Mouse (Mus musculus): ENCODE measurements around the gene Glyatl3.

Gene Glyatl3

DNA sequence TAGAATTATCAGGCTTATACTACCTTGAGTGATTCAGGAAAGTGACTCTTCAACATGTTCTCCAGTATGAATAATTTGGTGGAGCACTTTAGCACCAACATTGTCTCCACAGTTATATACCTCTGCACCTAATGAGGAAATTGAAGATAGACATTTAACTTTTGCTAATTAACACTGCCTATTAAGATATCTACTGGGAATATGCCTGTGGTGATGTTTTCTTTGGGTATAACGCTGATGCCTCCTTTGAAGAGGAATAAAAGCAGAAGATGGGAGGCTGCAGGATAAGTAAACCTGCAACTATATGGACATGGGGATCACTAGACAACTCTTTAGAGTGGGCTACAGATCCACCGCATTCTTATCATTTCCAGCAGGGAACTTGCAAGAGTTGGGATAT is at the start of gene Glyatl3:
Gene Glyatl3, minus strand, starts transcription at position 101 of the 400 bp plus-strand sequence.
- DNase-seq (ENCODE audit: low spot score), result no peak

DNA sequence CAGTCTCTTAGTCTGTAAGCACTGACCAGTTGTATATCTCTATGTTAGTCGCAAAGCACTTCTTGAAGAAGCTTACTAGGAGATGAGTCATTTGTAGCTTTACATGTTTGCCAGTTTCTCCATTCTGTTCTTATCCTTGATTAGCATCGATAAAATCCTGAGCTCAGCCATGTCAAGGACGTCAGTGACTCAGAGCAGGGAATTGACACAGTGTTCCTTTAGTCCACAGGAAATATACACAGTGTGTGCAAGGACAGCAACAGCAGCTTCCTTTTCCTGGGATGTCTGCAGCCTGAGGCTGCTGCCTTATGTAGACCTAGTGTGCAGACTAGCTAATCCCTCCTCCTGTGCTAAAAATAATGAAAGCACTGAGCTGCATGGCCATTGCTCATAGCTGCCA is 34.4 kb upstream of the Glyatl3 start:
- DNase-seq (ENCODE audit: low spot score), result no peak

DNA sequence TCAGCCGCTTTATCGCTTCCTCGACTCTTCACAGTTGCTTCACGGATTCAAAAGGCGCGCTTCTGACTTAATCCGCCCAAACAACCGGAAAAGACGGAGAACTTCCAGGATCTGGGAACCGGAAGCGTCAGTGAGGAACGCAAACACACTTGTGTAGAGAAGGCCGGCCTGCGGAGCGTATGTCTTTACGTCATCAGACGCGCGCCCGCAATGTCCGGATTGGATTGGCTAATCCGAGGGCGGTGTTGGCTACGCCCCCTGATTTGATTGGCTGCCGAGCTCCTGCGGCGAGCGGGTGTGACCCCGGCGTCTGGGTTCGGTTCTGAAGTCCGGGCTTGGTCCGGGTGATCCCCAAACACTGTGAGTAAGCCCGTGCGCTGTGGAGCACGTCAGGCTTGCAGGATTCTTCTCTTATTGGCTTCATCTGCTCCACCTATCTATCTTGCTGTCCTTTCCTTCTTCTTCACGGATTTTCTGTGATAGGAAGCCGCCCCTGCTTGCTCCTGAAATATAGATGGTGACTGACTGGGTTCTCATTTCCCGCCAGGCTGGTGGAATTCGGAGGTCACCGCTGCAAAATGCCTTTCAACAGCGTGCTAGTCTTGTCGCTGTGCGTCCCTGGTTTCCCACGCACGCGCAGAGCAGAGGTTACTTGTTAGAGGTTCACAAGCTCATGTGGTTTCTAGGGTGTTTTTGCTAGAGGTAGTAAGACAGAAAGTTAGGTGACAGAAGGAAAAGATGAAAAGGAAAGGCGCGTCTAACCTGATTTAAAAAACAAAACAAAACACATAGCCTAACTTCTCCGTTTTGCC is 20.5 kb upstream of the Glyatl3 start, which contains the start of the genes Mut and Cenpq:
Gene Mut, plus strand, starts transcription at position 266 of the 812 bp plus-strand sequence.
Gene Cenpq, minus strand, starts transcription at position 628 of the 812 bp plus-strand sequence.
- DNase-seq (ENCODE audit: low spot score), result peak; percentile 97

DNA sequence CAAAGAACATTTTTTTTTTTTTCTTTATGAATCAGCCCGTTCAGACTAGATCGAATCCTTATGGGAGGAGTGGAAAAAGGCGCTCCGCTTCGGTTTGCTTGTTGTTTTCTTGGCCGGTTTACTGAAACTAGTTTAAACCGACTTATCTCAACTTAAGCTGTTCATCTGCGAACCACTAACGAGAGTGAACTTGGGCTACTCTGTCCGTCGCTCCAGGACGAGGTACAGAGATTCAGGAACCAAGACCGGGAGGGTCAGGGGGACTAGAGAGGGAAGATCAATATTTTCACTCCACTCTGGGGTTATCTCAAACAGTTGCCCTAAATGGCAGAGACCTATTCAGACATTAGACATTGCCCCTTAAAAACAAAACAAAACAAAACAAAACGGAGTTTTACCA is 19.8 kb upstream of the Glyatl3 start:
- peak; percentile 39 for DNase-seq (ENCODE audit: low spot score)

DNA sequence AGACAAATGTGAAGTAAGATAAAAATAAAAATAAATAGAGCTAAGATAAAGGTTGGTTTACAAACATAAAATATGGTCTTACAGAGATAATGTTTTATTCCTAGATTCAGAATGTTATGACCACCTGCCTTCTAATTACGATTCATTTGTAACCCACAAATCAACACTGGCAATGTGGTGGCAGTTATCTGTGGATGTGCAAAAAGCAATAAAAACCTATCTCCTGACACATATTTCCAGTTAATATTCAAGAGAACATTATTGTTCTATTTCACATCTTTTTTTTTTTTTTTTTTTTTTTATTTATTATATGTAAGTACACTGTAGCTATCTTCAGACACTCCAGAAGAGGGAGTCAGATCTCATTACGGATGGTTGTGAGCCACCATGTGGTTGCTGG is 1.3 kb upstream of the Glyatl3 start:
- no peak for DNase-seq (ENCODE audit: low spot score)

DNA sequence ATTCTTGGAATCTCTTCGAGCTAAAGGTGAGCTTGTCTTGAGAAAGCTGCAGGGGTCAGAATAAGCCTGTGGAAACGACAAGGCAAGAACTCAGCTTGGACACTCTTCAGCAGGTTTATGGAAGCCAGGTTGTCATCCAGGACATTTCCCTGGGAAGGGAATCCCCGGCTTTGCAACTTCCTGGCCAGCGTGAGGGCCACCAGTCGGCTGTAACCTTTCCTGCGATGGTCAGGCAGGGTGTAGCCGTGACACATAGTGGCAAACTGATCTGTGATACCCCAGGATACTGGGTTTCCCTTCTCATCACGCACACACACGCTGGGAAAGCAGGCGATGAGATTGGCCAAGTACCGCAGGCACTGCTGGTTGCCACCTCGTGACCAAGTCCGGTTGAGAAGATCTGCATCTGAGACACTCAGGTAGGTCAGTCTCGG is 9.4 kb downstream of the Glyatl3 start:
- DNase-seq (ENCODE audit: low spot score), result no peak

DNA sequence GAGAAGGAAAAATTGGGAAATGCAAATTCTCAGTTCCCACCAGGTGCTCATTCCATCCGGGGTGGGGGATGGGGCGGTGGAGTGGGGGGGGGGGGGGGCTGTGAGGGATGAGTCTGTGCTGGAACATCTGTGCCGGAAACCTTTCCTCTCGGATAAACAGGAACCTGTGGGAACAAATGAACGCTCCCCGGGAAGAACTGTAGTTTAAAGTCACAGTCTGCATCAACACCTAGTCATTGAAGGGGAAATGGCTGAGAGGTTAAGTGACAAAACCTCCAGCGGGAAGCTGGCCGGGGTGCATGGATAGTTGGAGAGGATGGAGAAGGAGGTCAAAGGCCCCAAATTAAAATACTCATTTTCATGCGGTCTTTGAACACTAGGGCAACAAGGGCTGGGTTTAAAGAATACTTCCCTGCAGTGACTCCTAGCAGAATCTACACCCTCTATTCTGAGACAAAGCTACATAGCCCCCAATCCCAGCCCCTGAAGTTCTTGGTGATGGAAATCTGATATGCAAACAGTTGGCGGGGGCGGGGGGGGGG is 10.0 kb downstream of the Glyatl3 start:
- DNase-seq (ENCODE audit: low spot score), result no peak

DNA sequence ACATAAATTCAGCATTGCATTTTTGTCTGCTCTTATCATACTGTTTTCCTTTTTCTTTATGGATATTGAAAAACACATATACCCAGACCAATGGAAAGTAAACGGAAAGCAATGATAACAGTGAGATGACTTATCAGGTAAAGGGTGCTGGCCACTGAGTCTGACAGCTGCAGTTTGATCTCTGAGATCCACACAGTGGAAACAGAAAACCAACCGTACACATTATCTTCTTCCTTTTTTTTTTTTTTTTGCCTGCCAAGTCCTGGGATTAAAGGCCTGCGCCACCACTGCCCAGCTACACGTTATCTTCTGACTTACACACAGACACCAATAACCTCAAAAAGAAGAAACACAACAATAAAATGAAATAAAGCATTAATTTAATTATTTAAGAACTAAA is 10.8 kb downstream of the Glyatl3 start:
- DNase-seq (ENCODE audit: low spot score), result no peak

DNA sequence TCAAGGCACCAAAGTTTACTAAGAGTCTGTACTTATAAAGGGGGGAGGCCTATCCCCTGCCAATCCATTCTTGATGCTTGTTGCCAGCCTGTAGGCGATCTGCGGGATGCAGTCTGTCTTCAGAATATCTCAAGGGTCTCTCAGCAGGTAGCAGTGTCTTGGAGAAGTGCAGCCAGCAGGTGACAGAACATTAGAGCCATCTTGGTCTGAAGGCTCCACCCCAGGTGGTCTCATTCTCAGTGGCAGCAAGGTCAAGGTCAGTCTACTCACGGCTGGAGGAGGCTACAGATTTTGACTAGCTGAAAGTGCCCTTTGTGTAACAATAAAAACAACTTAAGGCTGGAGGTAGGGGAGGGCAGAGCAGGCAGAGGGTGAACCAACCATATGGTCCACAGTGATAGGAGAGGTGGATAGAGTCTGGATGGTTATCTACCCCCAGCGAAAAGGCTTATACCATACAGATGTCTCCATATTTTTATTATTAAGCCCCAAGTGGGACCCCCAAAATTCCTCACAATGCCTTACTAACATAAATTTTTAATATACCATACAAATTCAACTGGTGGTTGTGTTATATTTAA is 14.3 kb downstream of the Glyatl3 start:
- DNase-seq (ENCODE audit: low spot score), result no peak

DNA sequence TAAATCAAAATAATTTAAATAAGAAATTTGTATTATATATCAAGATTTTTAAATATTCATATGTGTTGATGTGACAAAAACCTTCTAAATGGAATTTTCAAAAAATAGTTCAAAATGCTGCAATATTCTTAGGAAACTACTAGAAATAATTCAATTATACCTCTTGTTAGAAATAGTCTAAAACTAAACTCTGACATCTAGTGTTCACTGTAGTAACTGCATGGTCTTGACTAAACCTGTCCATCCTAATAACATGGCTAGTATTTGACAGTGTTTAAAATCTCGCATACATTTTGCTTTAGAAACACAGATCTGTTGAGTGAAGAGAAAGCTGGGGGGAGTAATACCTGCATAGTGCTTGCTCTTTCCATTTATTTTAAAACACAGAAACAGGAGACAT is 17.3 kb downstream of the Glyatl3 start:
- DNase-seq (ENCODE audit: low spot score), result no peak

DNA sequence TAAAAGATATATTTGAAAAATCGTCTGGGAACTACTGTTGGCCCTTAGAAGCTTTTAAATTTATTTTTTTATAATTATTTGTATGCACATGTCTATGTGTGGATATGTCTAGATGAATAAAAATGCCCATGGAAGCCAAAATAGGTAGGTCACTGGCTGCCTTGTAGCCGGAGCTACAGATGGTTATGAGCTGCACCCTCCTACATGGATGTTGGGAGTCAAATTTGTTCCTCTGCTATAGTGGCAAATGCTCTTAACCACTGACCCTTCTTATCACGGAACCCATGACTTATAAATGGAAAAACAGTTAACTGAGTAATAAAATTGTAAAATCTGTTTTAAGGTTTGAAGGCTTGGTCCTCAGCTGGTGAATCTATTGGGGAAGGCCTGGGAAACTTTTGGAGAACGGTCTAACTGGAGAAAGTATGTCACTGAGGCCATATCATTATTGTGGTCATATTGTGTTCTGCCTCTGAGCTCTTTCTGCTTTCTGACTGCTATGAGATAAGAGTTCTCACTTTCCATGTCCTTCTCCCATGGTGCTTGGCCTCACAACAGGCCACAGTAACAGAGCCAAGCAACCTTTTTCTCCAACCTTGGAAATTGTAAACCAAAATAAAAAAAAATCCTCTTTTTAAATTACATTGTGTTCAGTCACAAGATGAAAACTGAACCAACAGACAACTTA is 26.2 kb downstream of the Glyatl3 start:
- no peak for DNase-seq (ENCODE audit: low spot score)

DNA sequence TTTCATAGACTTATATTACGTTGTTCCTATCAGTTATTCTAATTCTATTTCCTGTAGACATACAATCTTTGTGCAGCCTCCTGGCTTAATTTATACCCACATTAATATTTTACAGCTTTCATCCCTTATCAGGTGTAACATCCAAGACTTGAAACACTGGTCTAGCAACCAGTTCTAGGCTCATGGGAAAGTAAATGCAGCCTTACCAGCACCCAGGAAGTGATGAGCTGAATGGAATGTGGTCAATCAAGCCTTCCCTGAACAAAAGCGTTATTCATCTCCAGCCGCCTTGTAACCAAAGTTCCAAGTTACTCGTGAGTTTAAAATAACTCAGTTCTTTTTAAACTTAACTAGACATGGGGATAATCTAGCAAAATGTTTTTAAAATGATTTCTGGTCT is 29.0 kb downstream of the Glyatl3 start:
- no peak for DNase-seq (ENCODE audit: low spot score)

DNA sequence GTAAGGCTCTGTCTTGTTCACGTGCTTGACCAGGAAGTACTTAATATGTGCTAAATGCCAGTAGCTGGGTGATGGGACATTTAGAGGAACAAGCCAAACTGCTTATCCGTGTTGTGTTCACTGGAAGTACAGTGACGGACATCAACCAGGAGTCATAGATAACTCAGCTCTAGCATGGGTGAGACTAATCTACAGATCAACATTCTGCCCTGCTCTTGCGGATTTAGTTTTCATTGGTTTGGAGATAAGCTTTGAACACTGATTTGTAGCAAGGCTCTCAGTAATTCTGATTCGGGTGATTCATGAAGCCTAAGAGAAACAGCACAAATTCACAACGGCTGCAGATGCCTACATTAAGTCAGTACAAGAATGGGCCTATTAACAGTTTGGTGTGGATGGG is 32.0 kb downstream of the Glyatl3 start:
- DNase-seq (ENCODE audit: low spot score), result no peak

DNA sequence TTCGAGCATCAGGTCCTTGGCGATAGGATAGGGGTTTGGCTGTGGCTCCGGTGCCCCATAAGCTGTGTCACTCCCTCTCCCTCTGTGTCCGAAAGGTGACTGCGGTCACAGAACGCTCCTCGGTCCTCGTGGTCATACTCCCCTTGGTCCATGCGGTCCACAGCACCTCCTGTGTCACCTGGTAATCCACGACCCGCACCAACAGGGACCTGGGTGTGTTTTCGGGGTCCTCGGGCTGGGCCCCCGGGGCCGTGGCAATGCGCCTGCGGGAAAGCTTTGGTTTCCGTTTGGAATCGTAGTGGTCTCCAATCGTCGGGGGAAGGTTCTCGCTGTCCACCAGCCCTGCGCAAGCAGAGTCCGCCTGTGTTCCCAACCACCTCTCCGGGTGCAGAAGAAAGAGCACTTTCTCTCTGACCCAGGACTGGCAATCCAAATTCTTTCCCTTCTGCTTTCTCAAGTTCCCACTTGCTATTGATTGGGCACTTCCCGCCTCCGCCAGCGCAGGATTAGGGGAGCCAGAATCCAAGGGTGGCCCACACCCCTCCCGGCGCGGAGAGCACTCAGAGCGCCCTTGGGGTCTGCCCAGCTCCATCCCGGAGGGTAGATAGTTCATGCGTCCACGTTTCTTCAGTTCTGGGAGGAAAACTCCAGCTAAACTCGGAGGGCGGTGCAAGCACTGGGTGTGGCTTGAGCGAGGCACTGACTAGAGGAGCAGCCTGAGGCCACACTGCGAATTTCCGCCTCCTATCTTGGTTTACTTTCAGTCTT is 34.0 kb downstream of the Glyatl3 start, which contains the start of gene 9130008F23Rik:
Gene 9130008F23Rik, minus strand, starts transcription at position 636 of the 768 bp plus-strand sequence.
- DNase-seq (ENCODE audit: low spot score), result peak; percentile 59

DNA sequence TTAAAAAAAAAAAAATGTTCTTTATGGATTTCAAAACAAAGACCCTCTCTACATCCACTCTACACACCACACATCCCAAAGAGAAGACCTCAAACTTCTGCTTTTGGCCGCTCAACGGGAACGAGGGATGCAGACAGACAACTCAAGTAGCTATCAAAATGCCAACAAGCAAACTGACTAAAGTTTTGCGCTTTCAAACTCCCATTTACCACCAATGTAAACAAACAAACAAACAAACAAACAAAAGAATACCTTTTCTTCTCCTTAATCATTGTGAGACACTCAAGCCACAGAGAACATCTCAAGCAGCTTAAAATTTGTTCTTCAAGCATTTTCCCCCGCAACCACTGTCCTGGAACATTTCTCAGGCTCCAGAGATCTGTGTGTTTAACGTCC is 34.6 kb downstream of the Glyatl3 start:
- no peak for DNase-seq (ENCODE audit: low spot score)

DNA sequence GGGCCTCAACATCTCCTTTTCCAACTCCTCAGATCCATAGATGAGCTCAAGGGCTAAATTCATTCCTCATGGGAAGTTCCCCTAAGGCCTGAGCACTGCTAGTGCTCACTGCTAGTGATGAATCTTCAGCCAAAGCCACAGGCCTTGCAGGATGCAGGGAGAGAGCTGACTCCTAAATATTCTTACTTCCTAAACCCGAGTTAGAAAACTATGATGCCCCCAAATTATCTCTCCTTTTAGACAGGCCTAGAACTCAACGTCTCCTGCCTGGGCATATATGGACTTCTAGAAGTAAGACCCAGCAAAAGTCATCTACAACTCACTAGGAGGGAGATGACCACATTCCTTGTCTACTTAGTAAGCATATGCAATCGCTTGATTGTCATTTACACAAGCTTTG is 36.4 kb downstream of the Glyatl3 start:
- no peak for DNase-seq (ENCODE audit: low spot score)

DNA sequence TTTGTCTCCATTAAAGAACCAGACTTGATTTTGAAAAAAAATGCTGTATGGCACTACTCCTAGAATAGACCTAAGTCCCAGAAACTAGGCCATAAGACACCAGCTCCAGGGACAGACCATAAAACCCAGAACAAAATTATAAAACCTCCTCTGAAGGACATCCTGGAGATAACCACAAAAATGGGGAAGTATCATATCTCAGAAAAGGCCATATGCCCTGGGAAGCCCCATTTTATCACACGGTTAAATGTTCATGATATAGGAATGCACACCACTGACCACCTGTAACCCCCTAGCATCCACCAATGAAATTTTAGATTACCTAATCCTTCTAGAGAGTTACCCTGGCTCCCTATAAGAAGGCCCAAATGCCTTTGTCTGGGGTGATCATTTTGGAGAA is 38.6 kb downstream of the Glyatl3 start:
- no peak for DNase-seq (ENCODE audit: low spot score)

DNA sequence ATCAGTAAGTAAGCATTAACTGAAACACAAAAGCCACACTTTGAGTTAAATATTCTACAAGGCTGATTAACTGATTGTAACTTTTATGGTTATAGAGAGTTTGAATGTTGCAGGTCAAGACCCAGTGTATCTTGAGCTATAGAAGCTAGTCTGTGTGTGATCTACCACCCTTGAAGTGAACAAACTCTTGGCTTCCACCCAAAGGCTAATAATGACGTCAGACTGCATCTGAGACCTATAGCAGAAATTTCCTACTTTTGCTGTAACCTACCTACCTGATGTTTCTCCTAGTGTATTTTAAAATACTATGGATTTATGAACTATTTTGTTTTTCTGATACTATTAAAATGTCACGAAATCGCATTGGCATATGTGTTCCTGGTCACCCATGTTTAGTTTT is 39.4 kb downstream of the Glyatl3 start:
- no peak for DNase-seq (ENCODE audit: low spot score)

DNA sequence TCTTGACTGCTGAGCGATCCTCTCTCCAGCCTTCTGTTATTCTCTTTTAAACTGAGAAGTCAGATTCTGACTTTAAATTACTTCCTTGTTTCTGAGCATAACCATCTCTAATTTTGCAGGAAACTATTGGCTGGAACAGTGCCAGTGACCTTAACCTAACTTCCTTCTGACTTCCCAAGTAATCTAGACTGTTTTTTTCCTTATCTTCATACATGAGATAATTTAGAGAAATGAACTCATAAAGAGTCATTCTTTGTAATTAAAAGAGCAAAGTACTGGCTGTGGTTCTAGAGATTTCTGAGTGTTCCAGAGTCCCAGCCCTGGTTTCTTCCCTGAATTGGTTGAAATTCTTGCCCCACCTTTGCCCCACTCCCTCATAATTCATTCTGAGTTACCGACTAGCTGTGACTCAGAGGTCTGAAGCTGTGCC is 40.6 kb downstream of the Glyatl3 start:
- no peak for DNase-seq (ENCODE audit: low spot score)

DNA sequence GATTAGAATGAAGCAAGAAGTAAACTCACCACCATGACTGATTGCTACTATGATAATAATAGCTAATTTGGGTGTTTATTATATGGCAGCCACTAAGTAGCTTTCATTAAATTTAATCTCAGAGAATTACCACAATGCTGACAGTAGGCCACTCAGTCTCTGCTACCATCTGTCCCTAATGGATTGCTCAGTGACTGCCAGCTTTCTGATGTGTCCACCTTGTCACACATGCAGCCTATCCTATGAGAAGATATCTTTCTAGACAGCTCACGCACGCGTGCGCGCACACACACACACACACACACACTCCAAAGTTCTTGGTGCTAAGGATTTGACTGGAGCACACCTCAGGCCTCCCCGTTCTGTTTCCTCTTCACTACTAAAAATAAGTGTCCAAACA is 41.5 kb downstream of the Glyatl3 start:
- DNase-seq (ENCODE audit: low spot score), result no peak

DNA sequence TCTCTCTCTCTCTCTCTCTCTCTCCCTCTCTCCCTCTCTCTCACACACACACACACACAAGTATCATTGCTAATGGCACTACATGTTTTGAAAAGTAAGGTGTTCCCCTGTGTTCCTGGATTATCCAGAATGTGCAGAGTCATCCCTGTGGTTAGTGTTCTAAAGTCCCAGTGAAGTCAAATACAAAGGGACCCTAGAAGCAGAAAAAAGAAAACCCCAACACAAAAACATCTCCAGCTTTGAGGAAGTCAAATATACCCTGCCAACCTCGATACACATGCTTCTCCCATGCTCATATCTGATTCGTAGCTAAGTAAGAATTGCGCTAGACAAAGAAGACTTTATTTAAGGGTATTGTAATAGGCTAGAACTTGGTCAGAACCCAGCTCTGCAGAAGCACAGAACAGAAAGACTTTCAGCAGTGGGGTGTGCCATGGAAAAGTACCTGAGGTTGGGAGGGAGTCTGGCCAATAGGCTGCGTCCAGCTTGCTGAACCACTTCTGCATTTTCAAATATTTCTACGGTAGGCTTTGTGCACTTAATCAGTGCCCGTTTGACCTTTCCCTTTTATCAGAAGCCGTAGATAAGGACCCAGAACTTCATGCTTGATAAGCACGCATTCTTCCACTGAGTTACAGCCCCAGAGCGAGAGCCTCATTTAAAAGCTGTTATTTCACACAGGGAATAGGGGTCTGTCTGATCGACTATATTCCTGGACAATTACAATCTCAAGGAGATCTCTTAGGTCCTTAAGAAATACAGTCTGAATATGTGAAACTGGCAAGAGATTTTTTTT is 45.0 kb downstream of the Glyatl3 start:
- no peak for DNase-seq (ENCODE audit: low spot score)

All from testis, postnatal 10 days (tissue).